1 mouse cellular context compared by ENCODE assay signal in the genomic region with DNA sequence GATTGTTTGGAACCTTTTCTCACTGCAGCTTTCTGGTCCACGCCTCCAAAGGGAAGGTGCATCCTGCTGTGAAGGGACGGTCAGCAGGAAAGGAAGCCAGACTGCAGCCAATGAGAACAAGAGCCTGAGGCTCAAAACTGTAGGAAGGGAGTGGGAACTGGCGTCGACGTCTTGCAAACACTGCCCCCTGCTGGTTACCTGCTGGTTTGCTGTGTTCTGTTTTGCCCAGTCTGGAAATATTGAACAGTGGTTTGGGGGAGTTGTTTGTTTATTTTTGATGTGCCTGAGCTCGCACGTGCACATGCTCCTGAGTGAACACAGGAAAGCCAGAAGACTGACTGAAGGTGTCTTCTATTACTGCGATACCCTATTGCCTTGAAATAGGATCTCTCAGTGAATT.
TF ChIP-seq lines count a peak whose summit lies in the region.

No protein-coding gene starts in this region.

TF ChIP-seq in CH12.LX, 34 proteins besides CTCF, POLR2A, EP300 and RAD21 (continued from another document):
- TF ChIP-seq ELF1 (IDR thresholded peaks at IDR 0.05; ENCODE audit: low read depth, low read length) (peak; percentile 42; the same call in 1 of the 2 replicates), TCF12 (IDR thresholded peaks at IDR 0.05; ENCODE audit: low read depth, low read length) (0 out of 2 replicates have a peak, but pooled peaks have one; percentile 10), USF2 (conservative IDR thresholded peaks at IDR 0.05; ENCODE audit: low read depth, low read length) (no peak), NRF1 (IDR thresholded peaks at IDR 0.05; ENCODE audit: low read depth, low read length) (no peak), MAZ (IDR thresholded peaks at IDR 0.05; ENCODE audit: low read depth, low read length) (no peak), GABPA (IDR thresholded peaks at IDR 0.05; ENCODE audit: insufficient replicate concordance, low read depth, low read length) (no peak), MXI1 (IDR thresholded peaks at IDR 0.05; ENCODE audit: low read depth, low read length) (0 out of 2 replicates have a peak, but pooled peaks have one; percentile 21), JUN (IDR thresholded peaks at IDR 0.05; ENCODE audit: insufficient read depth, low read depth, low read length) (no peak), TBP (conservative IDR thresholded peaks at IDR 0.05; ENCODE audit: low read depth, low read length) (0 out of 2 replicates have a peak, but pooled peaks have one; percentile 33), ZKSCAN1 (IDR thresholded peaks at IDR 0.05; ENCODE audit: borderline replicate concordance, low read depth, low read length) (no peak), MAX (IDR thresholded peaks at IDR 0.05; ENCODE audit: low read length) (peak; percentile 46; the same call in 1 of the 2 replicates), PAX5 (IDR thresholded peaks at IDR 0.05; ENCODE audit: low read length) (no peak), JUND (conservative IDR thresholded peaks at IDR 0.05; ENCODE audit: low read depth, low read length) (no peak), E2F4 (IDR thresholded peaks at IDR 0.05; ENCODE audit: insufficient replicate concordance, low read depth, low read length) (no peak), SMC3 (IDR thresholded peaks at IDR 0.05; ENCODE audit: low read depth, low read length) (peak; percentile 98)
